Mouse (Mus musculus) forebrain, embryonic 11.5 days (tissue): ENCODE data around the gene Ggct. TPM values are rescaled to one million over a fixed set of nuclear protein-coding genes. Genes with fewer than 3 reads are reported as not detected.
"Not testable (repeated sequence)": the region's sequence is repeated elsewhere in the genome, so short reads cannot be mapped to it uniquely, and the experiment has no call there.

Source experiments
- ATAC-seq: fragments of 200-750 bp; cut with Nextera tagmentation; replicated peaks from 2 replicates; pipeline ENCODE4 v1.8.0; 2017; ENCODE audit warnings: moderate TSS enrichment; ENCODE audit not compliant: low FRiP score
- DNase-seq: peaks from one replicate; pipeline ENCODE4 v3.0.0-alpha.2; 2017; ENCODE audit warnings: low spot score
- H3K27ac ChIP-seq: fragments of 300-500 bp; sonication (generic); 2 replicates; pipeline ENCODE4 v1.5.1; 2014; ENCODE audit warnings: low read depth, low read length
- H3K27me3 ChIP-seq: fragments of 300-500 bp; sonication (generic); 2 replicates; pipeline ENCODE4 v1.6.1; 2014; ENCODE audit warnings: mild to moderate bottlenecking, low read length, mixed read lengths; ENCODE audit not compliant: control insufficient read depth, insufficient read depth
- H3K36me3 ChIP-seq: fragments of 300-500 bp; sonication (generic); 2 replicates; pipeline ENCODE4 v1.6.1; 2014; ENCODE audit warnings: mild to moderate bottlenecking, low read length, moderate library complexity, mixed read lengths; ENCODE audit not compliant: control insufficient read depth, insufficient read depth
- H3K4me1 ChIP-seq: fragments of 300-500 bp; sonication (generic); replicated peaks from 2 replicates; pipeline ENCODE4 v1.6.1; 2014; ENCODE audit warnings: low read length, mixed read lengths; ENCODE audit not compliant: control insufficient read depth, insufficient read depth
- H3K4me2 ChIP-seq: fragments of 300-500 bp; sonication (generic); 2 replicates; pipeline ENCODE4 v1.6.1; 2014; ENCODE audit warnings: low read depth, mild to moderate bottlenecking, low read length, moderate library complexity, mixed read lengths; ENCODE audit not compliant: severe bottlenecking
- H3K4me3 ChIP-seq: fragments of 300-500 bp; sonication (generic); 2 replicates; pipeline ENCODE4 v1.5.1; 2014; ENCODE audit warnings: low read depth, low read length
- H3K9ac ChIP-seq: fragments of 300-500 bp; sonication (generic); 2 replicates; pipeline ENCODE4 v1.6.1; 2014; ENCODE audit warnings: low read length
- H3K9me3 ChIP-seq: fragments of 300-500 bp; sonication (generic); 2 replicates; pipeline ENCODE4 v1.6.1; 2016; ENCODE audit warnings: low read length, mixed read lengths; ENCODE audit not compliant: control insufficient read depth
- WGBS: fragments of 180-500 bp; shearing (Covaris S2); extraction: QIAGEN DNeasy Blood & Tissue Kit; methylation state at CpG from one replicate; pipeline ENCODE4 v1.1.7; 2014; 5-methylcytosine and 5-hydroxymethylcytosine counted together
- polyA plus RNA-seq: library from polyadenylated mRNA; unstranded; fragments of >200 nt; fragmentation: Nextera tagmentation; extraction: Ambion mirVana; gene quantifications from 2 replicates; pipeline ENCODE4 v1.2.1, GENCODE M21; 2014

Gene Ggct
- polyA plus RNA-seq, 1 experiment from 2014 or later: 8.6 TPM

DNA sequence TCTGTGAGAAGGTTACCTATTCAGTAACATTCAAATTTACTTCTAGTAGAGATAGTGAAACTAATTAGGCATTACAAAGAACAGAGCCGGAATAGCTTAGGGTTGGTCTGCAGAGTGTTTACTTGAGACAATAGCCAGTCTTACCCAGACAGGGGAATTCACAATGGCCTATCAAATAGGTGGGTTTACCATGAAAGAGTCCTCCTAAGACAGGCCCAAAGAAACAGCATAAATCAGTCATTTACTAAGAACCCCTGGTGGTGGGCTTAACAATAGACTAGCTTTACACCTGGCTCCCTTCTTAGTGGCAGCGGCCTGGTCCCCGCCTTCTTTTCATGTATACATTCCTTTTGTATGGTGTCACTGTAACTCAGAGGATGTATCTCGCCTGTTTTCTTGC is 39.4 kb downstream of the Ggct start:
- not testable (repeated sequence) for DNase-seq, H3K4me2 ChIP-seq, H3K27me3 ChIP-seq, H3K4me3 ChIP-seq, H3K27ac ChIP-seq, H3K36me3 ChIP-seq, ATAC-seq, H3K9ac ChIP-seq, H3K4me1 ChIP-seq, H3K9me3 ChIP-seq
- 70% methylated on average over 4 of the region's 4 CpGs for WGBS

DNA sequence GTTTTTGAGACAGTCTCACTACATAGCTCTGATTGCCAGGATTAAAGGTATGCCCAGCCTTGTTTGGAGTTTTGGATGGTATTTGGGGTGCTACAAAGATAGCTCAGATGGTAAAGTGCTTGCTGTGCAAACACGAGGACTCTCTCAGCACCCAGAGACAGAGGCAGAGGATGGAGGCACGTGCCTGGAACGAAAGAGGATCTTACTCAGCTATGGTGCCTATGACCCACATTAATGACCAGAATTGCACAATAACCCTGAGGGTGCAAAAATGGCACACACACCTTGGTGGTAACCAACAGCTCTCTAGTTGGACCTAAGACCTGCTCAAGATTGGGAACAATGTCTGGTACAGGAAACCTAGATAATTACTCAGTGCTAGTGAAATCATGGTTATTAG is 40.2 kb downstream of the Ggct start:
- no peak for DNase-seq
- ATAC-seq: no peak
- no peak overlapping the region for H3K27ac ChIP-seq
- H3K9me3 ChIP-seq: no peaks in the 10 kb centered on the region; the same call in 1 of the 2 replicates
- H3K27me3 ChIP-seq: no peaks in the 10 kb centered on the region
- 93% methylated on average over 3 of the region's 3 CpGs for WGBS
- no peak overlapping the region for H3K4me3 ChIP-seq
- no peak overlapping the region for H3K9ac ChIP-seq
- H3K4me1 ChIP-seq: no peaks in the 10 kb centered on the region
- H3K36me3 ChIP-seq: no peaks in the 10 kb centered on the region
- H3K4me2 ChIP-seq: no peak overlapping the region

DNA sequence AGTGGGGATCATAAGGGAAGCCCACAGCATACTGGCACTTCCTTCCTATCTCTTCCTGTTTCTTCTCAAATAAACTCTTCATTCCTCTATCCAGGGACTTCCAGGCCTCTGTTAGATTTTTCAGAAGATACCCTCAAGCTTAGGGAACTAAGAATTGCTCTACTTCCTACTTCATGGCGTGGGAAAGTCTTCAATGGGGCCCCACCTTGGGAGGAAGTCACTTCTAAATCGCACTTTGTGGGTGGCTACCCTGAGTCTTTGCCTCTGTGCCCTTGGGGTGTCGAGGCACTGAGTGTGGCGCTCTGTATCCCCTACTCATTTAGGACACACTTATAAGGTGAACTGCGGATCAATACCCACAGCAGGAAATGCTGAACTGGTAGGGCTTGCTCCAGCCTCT is 44.1 kb downstream of the Ggct start:
- DNase-seq (no peak), ATAC-seq (no peak)
- Histone ChIP-seq H3K27me3 (peaks cover 5% of the 10 kb centered on the region; the same call in 1 of the 2 replicates), H3K9ac (no peak overlapping the region), H3K4me3 (no peak overlapping the region), H3K9me3 (no peaks in the 10 kb centered on the region; the same call in 1 of the 2 replicates), H3K4me1 (no peaks in the 10 kb centered on the region), H3K36me3 (no peaks in the 10 kb centered on the region), H3K27ac (no peak overlapping the region), H3K4me2 (no peak overlapping the region)
- 86% methylated on average over 5 of the region's 5 CpGs for WGBS

DNA sequence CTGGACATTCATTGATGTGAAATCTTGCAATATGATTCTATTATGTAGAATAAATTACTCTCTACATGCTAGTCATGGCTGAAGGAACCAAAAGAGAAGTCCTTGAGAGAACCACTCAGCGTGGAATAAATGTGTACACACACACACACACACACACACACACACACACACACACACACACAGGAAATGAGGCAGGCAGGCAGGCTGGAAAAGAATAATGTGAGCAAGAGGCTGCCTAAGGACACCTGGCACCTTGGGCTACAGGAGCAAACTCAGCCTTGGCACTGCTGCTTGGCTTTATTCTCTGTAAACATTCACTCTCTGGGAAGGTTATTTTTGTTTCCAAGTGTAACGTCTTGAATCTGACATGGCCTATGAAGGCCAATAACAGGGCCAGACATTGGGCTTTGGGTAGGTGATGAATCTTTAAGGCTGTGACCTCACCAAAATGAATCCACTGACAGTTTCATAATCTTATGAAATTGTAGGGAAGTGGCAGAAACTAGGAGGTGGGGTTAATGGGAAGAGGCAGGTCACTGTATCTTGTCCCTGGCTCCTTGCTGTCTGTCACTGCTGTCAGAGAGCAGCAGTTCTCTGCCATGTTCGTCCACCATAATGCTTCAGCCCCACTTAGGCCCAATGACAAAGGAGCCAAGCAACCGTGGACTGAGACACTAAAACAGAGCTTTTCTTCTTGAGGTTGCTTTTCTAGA is 46.4 kb downstream of the Ggct start:
- no peak for ATAC-seq
- DNase-seq: no peak
- H3K27me3 ChIP-seq: peaks cover 6% of the 10 kb centered on the region; the same call in 1 of the 2 replicates
- H3K4me3 ChIP-seq: no peak overlapping the region
- no peaks in the 10 kb centered on the region for H3K9me3 ChIP-seq
- no peak overlapping the region for H3K9ac ChIP-seq
- H3K4me1 ChIP-seq: no peaks in the 10 kb centered on the region
- no peaks in the 10 kb centered on the region for H3K36me3 ChIP-seq
- H3K27ac ChIP-seq: no peak overlapping the region
- no peak overlapping the region for H3K4me2 ChIP-seq
- 83% methylated on average over 4 of the region's 4 CpGs for WGBS

DNA sequence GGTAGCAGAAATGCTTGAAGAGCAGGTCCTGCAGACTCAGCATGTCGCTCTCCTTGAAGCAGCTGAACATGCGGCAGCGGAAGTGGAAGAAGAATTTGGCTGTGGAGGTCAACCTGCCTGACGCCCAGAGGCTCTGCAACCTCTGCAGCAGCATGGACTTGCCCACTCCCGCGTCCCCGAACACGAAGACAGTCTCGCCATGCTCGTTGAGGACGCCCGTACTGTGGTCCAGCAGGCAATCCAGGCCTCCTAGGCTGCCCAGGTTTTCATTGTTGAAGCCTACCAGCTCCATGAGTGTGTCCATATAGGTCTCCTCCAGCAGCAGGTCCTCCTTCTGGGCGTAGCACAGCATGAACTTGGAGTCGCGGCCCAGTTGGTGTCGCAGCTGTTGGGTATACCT is 48.2 kb downstream of the Ggct start:
- WGBS: 89% methylated on average over 16 of the region's 16 CpGs
- no peak overlapping the region for H3K9ac ChIP-seq
- H3K9me3 ChIP-seq: no peaks in the 10 kb centered on the region
- no peak for ATAC-seq
- H3K4me3 ChIP-seq: no peak overlapping the region
- no peak overlapping the region for H3K4me2 ChIP-seq
- no peaks in the 10 kb centered on the region for H3K4me1 ChIP-seq
- DNase-seq: no peak
- H3K27me3 ChIP-seq: peaks cover 6% of the 10 kb centered on the region; the same call in 1 of the 2 replicates
- no peak overlapping the region for H3K27ac ChIP-seq
- no peaks in the 10 kb centered on the region for H3K36me3 ChIP-seq

DNA sequence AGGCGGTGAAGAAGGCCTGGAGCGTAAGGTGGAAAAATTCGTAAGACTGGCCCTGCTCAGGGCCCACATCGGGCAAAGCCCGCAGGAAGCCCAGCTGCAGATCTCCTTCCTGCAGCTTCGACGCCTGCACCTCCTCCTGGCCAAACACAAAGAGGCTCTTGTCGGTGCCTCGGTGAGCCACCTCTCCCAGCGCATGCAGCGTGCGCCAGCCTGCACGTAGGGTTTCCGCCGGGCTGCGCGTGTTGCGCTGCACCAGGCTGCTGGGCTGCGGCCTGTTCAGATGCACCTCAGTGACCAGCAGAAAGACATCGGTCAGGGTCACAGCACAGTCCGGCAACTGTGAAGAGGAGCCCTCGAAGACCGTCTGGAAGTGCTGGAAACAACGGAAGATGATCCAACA is 49.0 kb downstream of the Ggct start:
- no peak overlapping the region for H3K27ac ChIP-seq
- peaks cover 6% of the 10 kb centered on the region; the same call in 1 of the 2 replicates for H3K27me3 ChIP-seq
- H3K4me1 ChIP-seq: no peaks in the 10 kb centered on the region
- WGBS: 44% methylated on average over 24 of the region's 24 CpGs
- H3K36me3 ChIP-seq: no peaks in the 10 kb centered on the region
- no peak overlapping the region for H3K4me3 ChIP-seq
- H3K9ac ChIP-seq: no peak overlapping the region
- DNase-seq: peak; percentile 50
- ATAC-seq: no peak
- no peak overlapping the region for H3K4me2 ChIP-seq
- H3K9me3 ChIP-seq: no peaks in the 10 kb centered on the region

DNA sequence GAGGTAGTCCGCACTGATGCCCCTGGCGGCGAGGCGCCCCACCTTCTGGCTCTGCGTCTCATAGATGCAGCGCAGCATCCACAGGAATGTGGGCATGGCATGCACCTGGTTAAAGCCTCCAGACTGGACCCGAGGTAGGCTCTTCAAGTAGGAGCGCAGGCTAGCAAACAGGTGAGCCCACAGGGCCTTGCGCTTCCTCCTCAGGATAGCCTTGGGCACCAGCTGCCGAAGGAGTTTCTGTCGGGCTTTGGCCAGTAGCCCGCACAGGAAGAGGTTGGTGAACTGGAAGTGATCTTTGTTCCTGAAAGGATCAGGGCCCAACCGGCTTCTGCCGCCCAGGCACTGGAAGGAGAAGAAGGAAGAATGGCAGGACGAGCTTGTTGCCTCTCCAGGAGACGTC is 49.5 kb downstream of the Ggct start:
- Histone ChIP-seq H3K4me3 (no peak overlapping the region), H3K9me3 (no peaks in the 10 kb centered on the region), H3K4me2 (no peak overlapping the region), H3K27ac (no peak overlapping the region), H3K9ac (no peak overlapping the region), H3K36me3 (no peaks in the 10 kb centered on the region), H3K4me1 (no peaks in the 10 kb centered on the region), H3K27me3 (peaks cover 6% of the 10 kb centered on the region; the same call in 1 of the 2 replicates)
- ATAC-seq: no peak
- DNase-seq: no peak
- WGBS: 69% methylated on average over 16 of the region's 16 CpGs

DNA sequence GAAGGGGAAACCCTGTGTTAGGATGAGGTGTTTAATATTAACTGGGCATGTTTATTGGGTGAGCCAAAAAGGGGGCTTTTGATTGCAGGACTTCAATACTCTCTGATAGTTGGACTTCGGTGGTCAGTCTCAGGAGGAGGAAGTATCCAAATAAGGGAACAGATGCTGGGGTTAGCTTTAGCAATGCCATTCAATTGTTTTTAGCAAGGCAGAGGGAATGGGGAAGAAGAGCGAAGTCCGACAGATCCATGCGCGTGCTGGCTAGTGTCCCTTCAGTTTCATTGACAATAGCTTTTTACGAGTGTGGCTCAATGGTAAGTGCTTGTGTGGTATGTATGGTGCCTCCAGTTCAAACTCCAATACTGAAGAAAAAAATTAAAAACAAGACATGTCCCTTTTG is 51.6 kb downstream of the Ggct start:
- DNase-seq (no peak), ATAC-seq (no peak)
- H3K4me3 ChIP-seq: no peak overlapping the region
- no peaks in the 10 kb centered on the region for H3K4me1 ChIP-seq
- no peak overlapping the region for H3K27ac ChIP-seq
- no peaks in the 10 kb centered on the region for H3K36me3 ChIP-seq
- peaks cover 6% of the 10 kb centered on the region; the same call in 1 of the 2 replicates for H3K27me3 ChIP-seq
- no peak overlapping the region for H3K9ac ChIP-seq
- no peaks in the 10 kb centered on the region for H3K9me3 ChIP-seq
- H3K4me2 ChIP-seq: no peak overlapping the region
- WGBS: 94% methylated on average over 6 of the region's 6 CpGs

DNA sequence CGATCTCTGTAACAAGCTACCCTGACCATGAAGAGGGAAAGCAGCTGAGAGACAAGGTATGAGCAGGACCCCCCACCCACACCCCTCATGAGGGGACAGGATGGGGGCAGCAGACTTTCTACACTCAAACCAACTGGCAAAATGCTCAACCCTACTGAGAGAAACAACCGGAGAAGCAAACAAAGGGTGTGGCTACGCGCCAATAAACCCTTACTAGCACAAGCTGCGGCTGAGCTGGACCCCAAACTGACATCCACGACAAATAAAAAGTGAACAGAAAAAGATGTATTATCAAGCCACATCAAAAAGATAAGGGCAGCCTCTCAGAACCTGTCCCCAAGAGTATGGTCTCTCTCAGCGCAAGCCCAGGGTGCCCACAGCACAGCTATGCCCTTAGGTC is 52.6 kb downstream of the Ggct start:
- Histone ChIP-seq H3K27me3 (peaks cover 6% of the 10 kb centered on the region; the same call in 1 of the 2 replicates), H3K4me1 (no peaks in the 10 kb centered on the region), H3K36me3 (no peaks in the 10 kb centered on the region), H3K4me2 (no peak overlapping the region), H3K9me3 (no peaks in the 10 kb centered on the region), H3K27ac (no peak overlapping the region), H3K4me3 (no peak overlapping the region), H3K9ac (no peak overlapping the region)
- ATAC-seq (no peak), DNase-seq (no peak)
- WGBS: 82% methylated on average over 7 of the region's 7 CpGs
